Mouse (Mus musculus): ENCODE results near the gene Nab2.

Nab2 gene

GRCm38 (mm10) chr10:127618173-127618572, 50.2 kb downstream of the Nab2 start:
- CTCF ChIA-PET, result interaction anchor here in 2 of 4 experiments (0.6 to 1.1 kb wide), 3 partner anchors 8 to 1116 kb away, joined by 3 to 7 read pairs (median 3); no protein-coding TSS in a partner anchor
- POLR2A ChIA-PET, result interaction anchor here in 1 of 4 experiments (6.6 kb wide), 2 partner anchors 11 to 26 kb away, joined by 63 to 87 read pairs; no protein-coding TSS in a partner anchor

GRCm38 (mm10) chr10:127617294-127617693, 51.1 kb downstream of the Nab2 start:
- POLR2A ChIA-PET, result interaction anchor here in 2 of 4 experiments (0.9 to 6.6 kb wide), 4 partner anchors 9 to 94 kb away, joined by 3 to 87 read pairs (median 6); no protein-coding TSS in a partner anchor
- CTCF ChIA-PET, result no interaction called here

- CTCF ChIA-PET, result no interaction called here
- POLR2A ChIA-PET, result interaction anchor here in 3 of 4 experiments (0.6 to 6.6 kb wide), 11 partner anchors 8 to 742 kb away, joined by 3 to 87 read pairs (median 4); no protein-coding TSS in a partner anchor
Observed at GRCm38 (mm10) chr10:127616261-127616679, 52.1 kb downstream of the Nab2 start.

GRCm38 (mm10) chr10:127615591-127615990, 52.8 kb downstream of the Nab2 start:
- POLR2A ChIA-PET, result interaction anchor here in 2 of 4 experiments (0.6 to 6.6 kb wide), 7 partner anchors 8 to 28 kb away, joined by 3 to 87 read pairs (median 6); no protein-coding TSS in a partner anchor
- CTCF ChIA-PET, result interaction anchor here in 1 of 4 experiments (0.6 kb wide), 1 partner anchor 292 kb away, joined by 11 read pairs; no protein-coding TSS in a partner anchor

- ChIA-PET CTCF (interaction anchor here in 1 of 4 experiments (0.6 kb wide), 2 partner anchors 45 to 291 kb away, joined by 7 to 11 read pairs; no protein-coding TSS in a partner anchor), POLR2A (interaction anchor here in 3 of 4 experiments (0.6 to 2.9 kb wide), 7 partner anchors 19 to 748 kb away, joined by 3 to 11 read pairs (median 4); no protein-coding TSS in a partner anchor)
Observed at GRCm38 (mm10) chr10:127615034-127615374, 53.4 kb downstream of the Nab2 start.

GRCm38 (mm10) chr10:127614236-127615033, 53.9 kb downstream of the Nab2 start:
- ChIA-PET POLR2A (interaction anchor here in 3 of 4 experiments (0.6 to 2.4 kb wide), 6 partner anchors 15 to 749 kb away, joined by 3 to 11 read pairs (median 4); no protein-coding TSS in a partner anchor), CTCF (interaction anchor here in 3 of 4 experiments (0.5 to 1.9 kb wide), 3 partner anchors 7 to 45 kb away, joined by 4 to 7 read pairs (median 6); partner anchors contain the start of gene Lrp1 (in 1 of the 3))

- ChIA-PET CTCF (interaction anchor here in 3 of 4 experiments (0.6 to 1.9 kb wide), 4 partner anchors 10 to 95 kb away, joined by 3 to 6 read pairs (median 3); partner anchors contain the start of gene Lrp1 (in 1 of the 3)), POLR2A (interaction anchor here in 2 of 4 experiments (0.6 to 2.0 kb wide), 5 partner anchors 9 to 494 kb away, joined by 3 to 10 read pairs (median 5); partner anchors contain the start of gene Lrp1 (in 1 of the 2))
Observed at GRCm38 (mm10) chr10:127612079-127612775, 56.1 kb downstream of the Nab2 start.
